Mouse (Mus musculus): ENCODE results near the gene Mcm9. TPM values are rescaled to one million over a fixed set of nuclear protein-coding genes. Genes with fewer than 3 reads are reported as not detected.

Mcm9 gene
- total and polyA plus RNA-seq, 2 experiments from 2014 or later: 3.9 to 5.8 TPM

DNA sequence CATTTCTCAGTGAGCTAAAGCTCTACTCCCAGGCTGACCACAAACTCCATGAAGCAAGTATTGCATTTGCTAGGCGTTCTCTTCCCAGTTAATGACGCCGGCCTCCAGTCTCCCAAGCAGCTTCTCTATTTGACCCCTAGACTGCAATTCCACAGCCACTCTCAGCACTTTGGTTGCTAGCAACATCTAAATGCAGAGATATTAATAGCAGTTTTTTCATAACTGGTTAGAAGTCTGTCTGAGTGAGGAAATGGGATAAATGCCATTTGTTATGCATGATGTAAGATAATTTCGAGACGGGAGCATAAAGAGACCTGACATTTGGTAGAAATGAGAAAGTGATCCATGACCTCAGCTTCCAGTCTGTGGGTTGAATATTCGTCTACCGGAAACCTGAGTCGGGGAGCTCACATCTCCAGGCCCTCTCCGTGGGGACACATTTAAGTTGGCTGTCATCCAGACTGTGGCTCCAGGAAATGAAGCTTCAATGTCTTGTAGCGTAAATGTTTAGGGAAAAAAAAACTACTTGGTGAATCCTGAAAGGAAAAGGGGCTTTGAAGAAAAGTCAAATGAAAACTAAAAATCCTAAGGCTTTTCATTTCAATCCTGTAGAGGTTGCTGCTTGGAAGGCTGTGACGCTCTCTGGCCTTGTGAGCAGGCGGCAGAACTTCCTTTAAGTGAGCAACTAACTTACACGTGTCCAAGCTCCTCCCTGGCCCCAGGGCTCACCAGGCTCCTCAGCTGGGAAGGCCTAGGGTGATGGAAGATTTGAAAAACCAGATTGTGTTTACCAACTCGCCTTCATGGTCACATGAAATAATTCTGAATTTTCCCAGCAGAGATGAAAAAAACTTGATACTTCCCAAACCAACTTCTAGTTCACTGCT is 110.9 kb downstream of the Mcm9 start:
- no peak overlapping the region for H3K4me3 ChIP-seq (ENCODE audit: low read depth, low read length)
- H3K4me2 ChIP-seq (ENCODE audit: low read depth, low read length): peak overlapping the region; percentile 10
- no peaks in the 10 kb centered on the region for H3K36me3 ChIP-seq (replicated peaks; ENCODE audit: control insufficient read depth, insufficient read depth, low read length)
- 39% methylated on average over 14 of the region's 14 CpGs for WGBS
- DNase-seq (ENCODE audit: low spot score) (peak; percentile 56), ATAC-seq (ENCODE audit: insufficient read depth, low read depth) (peak; percentile 70)
- no peaks in the 10 kb centered on the region for H3K27me3 ChIP-seq (ENCODE audit: control insufficient read depth, insufficient read depth, low read length)
- no peak overlapping the region for H3K9ac ChIP-seq (replicated peaks; ENCODE audit: low read depth, low read length)
- H3K9me3 ChIP-seq (replicated peaks; ENCODE audit: control insufficient read depth, low read length): no peaks in the 10 kb centered on the region
- no peak for TF ChIP-seq EP300 (IDR thresholded peaks at IDR 0.05; ENCODE audit: low read depth)
- TF ChIP-seq CTCF (IDR thresholded peaks at IDR 0.05; ENCODE audit: low read depth): no peak
- peak overlapping the region; percentile 80 for H3K27ac ChIP-seq (ENCODE audit: low read depth)
- peaks cover 13% of the 10 kb centered on the region; the same call in 1 of the 2 replicates for H3K4me1 ChIP-seq (ENCODE audit: control insufficient read depth, insufficient read depth)

DNA sequence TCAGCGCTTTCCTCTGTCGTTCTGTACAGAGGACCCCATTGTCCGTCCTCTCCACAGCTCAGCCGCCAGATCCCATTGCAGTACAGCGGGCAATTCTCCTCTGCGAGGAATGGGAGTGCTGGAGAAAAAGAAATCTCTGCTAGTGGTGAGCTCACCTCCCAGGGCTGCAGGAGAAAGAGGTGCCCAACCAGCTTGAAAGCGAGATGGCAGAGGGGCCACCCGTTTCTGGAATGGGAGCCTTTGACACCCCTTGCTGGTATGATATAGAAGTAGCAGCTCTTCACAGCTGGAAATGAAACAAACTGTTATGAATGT is 111.7 kb downstream of the Mcm9 start:
- no peaks in the 10 kb centered on the region for H3K27me3 ChIP-seq (ENCODE audit: control insufficient read depth, insufficient read depth, low read length)
- H3K4me3 ChIP-seq (ENCODE audit: low read depth, low read length): no peak overlapping the region
- WGBS: 26% methylated on average over 8 of the region's 8 CpGs
- H3K9me3 ChIP-seq (replicated peaks; ENCODE audit: control insufficient read depth, low read length): no peaks in the 10 kb centered on the region
- no peak overlapping the region for H3K9ac ChIP-seq (replicated peaks; ENCODE audit: low read depth, low read length)
- peak overlapping the region; percentile 10 for H3K4me2 ChIP-seq (ENCODE audit: low read depth, low read length)
- ATAC-seq (ENCODE audit: insufficient read depth, low read depth): peak; percentile 18; the same call in 1 of the 2 replicates
- H3K36me3 ChIP-seq (replicated peaks; ENCODE audit: control insufficient read depth, insufficient read depth, low read length): no peaks in the 10 kb centered on the region
- no peak for DNase-seq (ENCODE audit: low spot score)
- peak overlapping the region; percentile 80 for H3K27ac ChIP-seq (ENCODE audit: low read depth)
- H3K4me1 ChIP-seq (ENCODE audit: control insufficient read depth, insufficient read depth): peaks cover 13% of the 10 kb centered on the region; the same call in 1 of the 2 replicates
- TF ChIP-seq EP300 (IDR thresholded peaks at IDR 0.05; ENCODE audit: low read depth) (no peak), CTCF (IDR thresholded peaks at IDR 0.05; ENCODE audit: low read depth) (no peak)

DNA sequence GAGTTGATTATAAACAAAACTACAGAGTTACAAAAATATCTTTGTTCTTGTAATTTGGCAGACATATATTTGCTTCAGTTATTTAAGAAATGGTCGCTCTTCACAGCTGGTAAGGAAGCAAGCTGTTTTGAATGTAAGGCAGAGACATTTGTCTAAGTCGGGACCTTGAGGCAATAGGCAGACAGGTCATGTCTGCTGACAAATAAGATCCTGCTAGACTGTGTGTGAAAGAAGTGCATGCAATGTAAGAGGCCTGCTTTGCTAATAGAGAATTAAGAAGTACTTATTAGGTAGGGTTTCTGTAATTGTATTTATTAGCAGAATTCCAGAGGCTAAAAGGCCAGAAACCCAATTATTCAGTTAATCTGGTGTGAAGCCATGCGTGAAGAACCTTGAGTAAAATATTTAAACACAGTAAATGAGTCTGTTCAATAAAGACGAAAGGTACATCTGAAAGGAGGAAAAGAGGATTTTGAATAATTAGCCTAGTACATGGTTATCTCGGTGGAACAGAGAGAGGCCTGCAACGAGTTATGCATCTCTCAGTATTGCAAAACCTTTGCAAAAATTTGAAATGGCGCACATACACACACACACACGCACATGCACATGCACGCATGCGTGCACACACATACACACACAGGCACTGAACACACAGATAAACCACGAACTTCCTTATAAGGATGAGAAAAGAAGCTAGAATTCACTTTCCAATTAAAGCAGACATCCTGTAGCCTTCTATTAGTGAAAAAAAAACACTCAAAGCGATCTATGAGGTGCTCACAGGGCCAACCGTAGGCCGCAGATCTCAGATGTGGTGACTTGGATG is 112.3 kb downstream of the Mcm9 start:
- no peak for DNase-seq (ENCODE audit: low spot score)
- WGBS: 76% methylated on average over 14 of the region's 14 CpGs
- no peak overlapping the region for H3K9ac ChIP-seq (replicated peaks; ENCODE audit: low read depth, low read length)
- H3K4me2 ChIP-seq (ENCODE audit: low read depth, low read length): peak overlapping the region; percentile 10
- no peak for TF ChIP-seq CTCF (IDR thresholded peaks at IDR 0.05; ENCODE audit: low read depth)
- no peak for TF ChIP-seq EP300 (IDR thresholded peaks at IDR 0.05; ENCODE audit: low read depth)
- H3K9me3 ChIP-seq (replicated peaks; ENCODE audit: control insufficient read depth, low read length): no peaks in the 10 kb centered on the region
- H3K36me3 ChIP-seq (replicated peaks; ENCODE audit: control insufficient read depth, insufficient read depth, low read length): no peaks in the 10 kb centered on the region
- ATAC-seq (ENCODE audit: insufficient read depth, low read depth): no peak
- H3K27me3 ChIP-seq (ENCODE audit: control insufficient read depth, insufficient read depth, low read length): no peaks in the 10 kb centered on the region
- H3K27ac ChIP-seq (ENCODE audit: low read depth): peak overlapping the region; percentile 80
- H3K4me3 ChIP-seq (ENCODE audit: low read depth, low read length): no peak overlapping the region
- H3K4me1 ChIP-seq (ENCODE audit: control insufficient read depth, insufficient read depth): peaks cover 13% of the 10 kb centered on the region; the same call in 1 of the 2 replicates

DNA sequence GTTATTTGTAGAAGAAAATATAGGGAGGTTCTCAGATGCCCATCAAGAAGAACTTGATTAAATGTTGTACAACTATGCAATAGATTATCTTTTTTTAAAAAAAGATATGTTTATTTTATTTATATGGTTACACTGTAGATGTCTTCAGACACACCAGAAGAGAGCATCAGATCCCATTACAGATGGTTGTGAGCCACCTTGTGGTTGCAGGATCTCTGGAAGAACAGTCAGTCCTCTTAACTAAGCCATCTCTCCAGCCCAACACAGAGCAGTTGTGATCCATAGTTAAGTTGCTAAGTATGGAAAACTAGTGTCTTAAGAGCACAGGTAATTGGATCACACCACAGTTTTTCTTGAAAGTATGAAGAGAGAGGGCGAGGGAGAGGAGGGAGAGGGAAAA is 117.7 kb downstream of the Mcm9 start:
- Histone ChIP-seq H3K4me3 (ENCODE audit: low read depth, low read length) (no peak overlapping the region), H3K36me3 (replicated peaks; ENCODE audit: control insufficient read depth, insufficient read depth, low read length) (no peaks in the 10 kb centered on the region), H3K9ac (replicated peaks; ENCODE audit: low read depth, low read length) (no peak overlapping the region), H3K4me2 (ENCODE audit: low read depth, low read length) (no peak overlapping the region), H3K4me1 (ENCODE audit: control insufficient read depth, insufficient read depth) (no peaks in the 10 kb centered on the region; the same call in 1 of the 2 replicates), H3K27me3 (ENCODE audit: control insufficient read depth, insufficient read depth, low read length) (no peaks in the 10 kb centered on the region), H3K27ac (ENCODE audit: low read depth) (no peak overlapping the region), H3K9me3 (replicated peaks; ENCODE audit: control insufficient read depth, low read length) (no peaks in the 10 kb centered on the region)
- ATAC-seq (ENCODE audit: insufficient read depth, low read depth) (no peak), DNase-seq (ENCODE audit: low spot score) (no peak)
- TF ChIP-seq EP300 (IDR thresholded peaks at IDR 0.05; ENCODE audit: low read depth) (no peak), CTCF (IDR thresholded peaks at IDR 0.05; ENCODE audit: low read depth) (peak; percentile 37; the same call in 1 of the 2 replicates)
- WGBS: 100% methylated on average over 1 of the region's 1 CpGs

DNA sequence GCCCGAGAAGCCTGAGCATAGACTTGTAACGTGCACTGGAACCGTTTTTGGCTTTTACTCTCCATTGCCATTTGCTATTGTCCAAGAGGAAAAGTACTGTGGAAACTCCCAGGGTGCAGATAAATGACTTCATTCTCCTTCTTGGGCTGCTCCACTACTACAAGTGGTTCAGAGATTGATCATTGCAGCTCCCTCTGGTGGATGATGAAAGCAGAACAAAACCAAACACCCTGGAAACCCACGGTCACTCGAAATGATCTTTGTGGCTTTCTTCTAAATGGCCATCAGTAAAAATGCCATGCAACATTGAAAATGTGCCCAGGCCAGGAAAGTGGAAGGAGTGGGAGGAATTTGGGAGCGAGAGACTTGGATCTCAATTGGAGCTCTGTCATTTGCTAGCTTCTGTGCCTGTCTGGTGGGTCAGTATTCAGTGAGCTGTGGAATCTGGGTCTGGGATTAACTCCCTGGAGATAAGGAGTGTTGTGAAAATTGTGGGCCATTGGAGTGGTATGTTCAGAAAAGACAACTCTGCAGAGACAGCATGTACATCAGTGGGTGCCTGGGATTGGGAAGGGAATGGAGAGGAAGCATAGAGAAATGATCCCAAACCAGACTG is 121.0 kb downstream of the Mcm9 start:
- H3K4me3 ChIP-seq (ENCODE audit: low read depth, low read length): no peak overlapping the region
- 0 out of 2 replicates have a peak overlapping the region, but pooled peaks have one; percentile 8 for H3K9ac ChIP-seq (replicated peaks; ENCODE audit: low read depth, low read length)
- DNase-seq (ENCODE audit: low spot score): peak; percentile 88
- no peaks in the 10 kb centered on the region for H3K36me3 ChIP-seq (replicated peaks; ENCODE audit: control insufficient read depth, insufficient read depth, low read length)
- no peaks in the 10 kb centered on the region for H3K27me3 ChIP-seq (ENCODE audit: control insufficient read depth, insufficient read depth, low read length)
- no peaks in the 10 kb centered on the region; the same call in 1 of the 2 replicates for H3K4me1 ChIP-seq (ENCODE audit: control insufficient read depth, insufficient read depth)
- 9% methylated on average over 6 of the region's 6 CpGs for WGBS
- H3K9me3 ChIP-seq (replicated peaks; ENCODE audit: control insufficient read depth, low read length): no peaks in the 10 kb centered on the region
- peak; percentile 82 for ATAC-seq (ENCODE audit: insufficient read depth, low read depth)
- 0 out of 2 replicates have a peak overlapping the region, but pooled peaks have one; percentile 34 for H3K27ac ChIP-seq (ENCODE audit: low read depth)
- H3K4me2 ChIP-seq (ENCODE audit: low read depth, low read length): peak overlapping the region; percentile 33; the same call in 1 of the 2 replicates
- TF ChIP-seq CTCF (IDR thresholded peaks at IDR 0.05; ENCODE audit: low read depth) (peak; percentile 86), EP300 (IDR thresholded peaks at IDR 0.05; ENCODE audit: low read depth) (no peak)

Measured in heart, postnatal 0 days (tissue).